Mouse (Mus musculus) ovary, adult 18-20 months (tissue): ENCODE data around the gene Cyp3a11.
"Not testable (repeated sequence)": the region's sequence is repeated elsewhere in the genome, so short reads cannot be mapped to it uniquely, and the experiment has no call there.

Experiments
- DNase-seq: peaks from one replicate; pipeline ENCODE4 v3.0.0; 2022; ENCODE audit warnings: low spot score, mixed read lengths

Gene Cyp3a11

GRCm38 (mm10) chr5:145879688-145880087, at the start of gene Cyp3a11:
Gene Cyp3a11 (minus strand): TSS chr5:145879964.
- no peak for DNase-seq

GRCm38 (mm10) chr5:145912912-145913311, 33.1 kb upstream of the Cyp3a11 start:
- no peak for DNase-seq

DNA sequence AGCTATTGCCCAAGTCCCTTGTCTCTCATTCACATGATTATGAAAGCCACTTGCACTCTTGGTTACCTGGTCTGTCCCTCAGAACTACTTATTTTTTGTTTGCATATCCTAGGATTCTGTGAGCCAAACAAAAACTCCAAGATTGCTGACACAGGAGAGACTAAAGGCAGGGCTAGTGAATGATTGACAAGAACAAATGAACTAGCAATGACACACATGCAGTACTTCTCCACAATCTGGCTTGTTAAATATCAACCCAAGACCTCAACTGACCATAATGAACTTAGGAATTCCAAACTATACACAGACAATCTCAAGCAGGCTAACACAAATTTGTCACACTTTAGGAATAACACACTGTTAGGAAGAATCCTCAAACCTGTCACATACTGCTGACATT, 32.0 kb upstream of the Cyp3a11 start:
- no peak for DNase-seq

DNA sequence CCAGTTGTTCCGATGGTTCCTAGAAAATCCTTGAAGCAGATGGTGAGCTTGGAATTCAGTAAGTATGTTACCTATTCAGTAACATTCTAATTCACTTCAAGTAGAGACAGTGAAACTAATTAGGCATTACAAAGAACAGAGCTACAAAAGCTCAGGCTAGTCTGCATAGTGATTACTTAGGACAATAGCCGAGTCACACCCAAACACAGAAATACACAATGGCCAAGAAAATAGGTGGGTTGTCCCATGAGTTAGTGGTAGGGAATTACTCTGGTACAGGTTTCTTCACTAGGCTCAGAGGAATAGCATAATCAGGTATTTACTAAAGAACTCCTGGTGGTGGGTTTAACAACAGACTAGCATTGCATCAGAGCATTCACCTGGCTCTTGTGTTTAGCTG, 27.2 kb upstream of the Cyp3a11 start:
- not testable (repeated sequence) for DNase-seq

DNA sequence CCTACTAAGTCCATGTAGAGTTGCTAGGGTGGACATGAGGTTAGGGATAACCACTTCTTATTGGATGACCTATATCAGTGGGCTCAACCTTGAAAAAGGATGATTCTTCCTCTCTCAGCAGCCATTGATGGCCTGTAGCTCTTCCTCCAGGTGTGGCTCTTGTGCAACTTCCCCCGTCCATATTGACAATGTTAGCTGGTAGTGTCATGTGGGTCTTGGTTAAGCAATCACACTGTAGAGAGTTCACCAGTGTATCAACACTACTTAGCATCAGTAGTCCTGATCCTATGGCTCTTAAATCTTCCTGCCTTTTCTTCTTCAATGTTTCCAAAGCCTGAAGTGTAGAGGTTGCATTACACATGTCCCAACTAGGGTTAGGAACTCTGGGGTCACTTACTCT, 24.8 kb upstream of the Cyp3a11 start:
- DNase-seq = no peak

DNA sequence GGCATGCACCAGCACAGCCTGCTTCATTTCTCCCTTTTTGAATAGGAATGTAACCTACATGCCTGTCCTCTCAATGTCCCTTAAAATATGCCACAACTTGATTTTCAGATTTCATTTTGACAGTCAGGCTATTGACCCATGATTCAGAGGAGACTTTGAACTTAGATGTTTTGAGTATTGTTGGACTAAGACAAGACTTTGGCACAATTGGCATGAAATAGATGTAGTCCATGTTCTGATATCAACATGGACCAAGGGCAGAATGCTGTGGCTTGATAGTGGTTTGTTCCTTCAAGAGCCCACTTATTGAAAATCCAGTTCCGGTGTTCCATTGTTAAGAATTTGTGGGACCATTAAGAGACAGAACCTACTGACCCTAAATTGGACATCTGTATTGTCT, 23.6 kb upstream of the Cyp3a11 start:
- DNase-seq = no peak

DNA sequence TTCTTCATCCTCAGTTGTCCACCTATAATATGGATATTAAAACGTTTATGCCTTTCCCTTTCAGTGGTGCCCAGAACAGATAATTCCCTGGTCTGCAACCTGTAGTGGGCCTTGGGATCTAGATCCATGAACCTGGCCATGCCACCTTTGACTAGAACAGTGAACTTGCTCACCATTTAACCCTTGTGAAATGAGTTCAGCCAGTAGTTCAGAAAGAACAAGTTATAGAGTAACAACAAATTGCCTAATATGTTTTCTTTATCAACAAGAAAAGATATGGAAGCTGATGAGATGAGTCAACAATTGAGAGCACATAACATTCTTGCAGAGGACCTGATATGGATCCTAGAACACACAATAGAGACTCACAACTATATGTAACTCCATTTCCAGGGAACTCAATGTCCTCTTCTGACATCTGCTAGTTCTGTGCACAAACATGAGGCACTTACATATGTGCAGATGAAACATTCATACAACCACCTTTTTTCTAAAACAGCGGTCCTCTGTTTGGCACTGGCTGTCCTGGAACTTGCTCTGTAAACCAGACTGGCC, 20.7 kb upstream of the Cyp3a11 start:
- DNase-seq = no peak

- no peak for DNase-seq
Observed at GRCm38 (mm10) chr5:145897271-145897670, 17.5 kb upstream of the Cyp3a11 start.

GRCm38 (mm10) chr5:145881207-145881606, 1.4 kb upstream of the Cyp3a11 start:
- no peak for DNase-seq

- DNase-seq = not testable (repeated sequence)
Observed at GRCm38 (mm10) chr5:145867433-145867832, 12.3 kb downstream of the Cyp3a11 start.

GRCm38 (mm10) chr5:145805796-145806195, 74.0 kb downstream of the Cyp3a11 start, which contains the start of gene Cyp3a44:
Gene Cyp3a44 (minus strand): TSS chr5:145805874.
- DNase-seq = not testable (repeated sequence)
